Mouse (Mus musculus): ENCODE measurements around the gene Mpped2.

- TF ChIP-seq CTCF (IDR thresholded peaks at IDR 0.05; ENCODE audit: low read depth) (no peak), EP300 (optimal IDR thresholded peaks at IDR 0.05) (no peak)
These were observed 53.8 kb downstream of the Mpped2 start for GRCm38 (mm10) chr2:106746905-106747304.
